Mouse (Mus musculus): ENCODE data around the gene 4930578G10Rik. TPM values are rescaled to one million over a fixed set of nuclear protein-coding genes. Genes with fewer than 3 reads are reported as not detected.
A peak's percentile ranks its signal among the peaks of the same experiment; 100 is the strongest.

4930578G10Rik gene
- polyA plus RNA-seq, 1 experiment from 2014 or later: not detected

DNA sequence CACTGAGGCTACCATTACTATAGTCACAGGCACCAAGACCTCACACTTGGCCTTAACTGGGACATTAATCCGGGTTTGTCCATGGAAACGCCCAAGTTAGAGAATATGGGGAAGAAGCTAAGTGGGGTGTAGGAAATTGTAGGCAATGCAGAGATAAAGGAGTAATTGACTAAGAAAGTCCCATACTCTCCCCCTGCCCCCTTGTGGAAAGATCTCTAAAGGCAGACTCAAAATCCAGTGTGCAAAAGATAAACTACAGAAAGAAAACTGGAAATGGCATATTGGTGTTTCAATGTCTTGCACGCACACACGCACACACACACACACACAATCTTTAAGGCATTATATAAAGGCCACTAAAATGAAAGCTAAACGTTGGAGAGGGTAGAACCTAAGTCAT is 135.4 kb downstream of the 4930578G10Rik start:
- no peak for ATAC-seq (ENCODE audit: insufficient number of reproducible peaks, low FRiP score, low TSS enrichment, low read depth)
- Histone ChIP-seq H3K4me1 (ENCODE audit: control insufficient read depth, insufficient read depth, low read length) (no peaks in the 10 kb centered on the region), H3K27me3 (ENCODE audit: control insufficient read depth, insufficient read depth, low read length) (no peaks in the 10 kb centered on the region), H3K27ac (replicated peaks; ENCODE audit: low read depth, low read length) (no peak overlapping the region), H3K9me3 (ENCODE audit: control insufficient read depth, low read length) (no peaks in the 10 kb centered on the region), H3K9ac (ENCODE audit: low read length) (no peak overlapping the region), H3K4me3 (ENCODE audit: low read depth, low read length) (no peak overlapping the region), H3K36me3 (ENCODE audit: control insufficient read depth, insufficient read depth, low read length) (no peaks in the 10 kb centered on the region), H3K4me2 (ENCODE audit: low read depth, severe bottlenecking) (no peak overlapping the region)
- no peak for DNase-seq (ENCODE audit: low spot score)
- 84% methylated on average over 5 of the region's 5 CpGs for WGBS

DNA sequence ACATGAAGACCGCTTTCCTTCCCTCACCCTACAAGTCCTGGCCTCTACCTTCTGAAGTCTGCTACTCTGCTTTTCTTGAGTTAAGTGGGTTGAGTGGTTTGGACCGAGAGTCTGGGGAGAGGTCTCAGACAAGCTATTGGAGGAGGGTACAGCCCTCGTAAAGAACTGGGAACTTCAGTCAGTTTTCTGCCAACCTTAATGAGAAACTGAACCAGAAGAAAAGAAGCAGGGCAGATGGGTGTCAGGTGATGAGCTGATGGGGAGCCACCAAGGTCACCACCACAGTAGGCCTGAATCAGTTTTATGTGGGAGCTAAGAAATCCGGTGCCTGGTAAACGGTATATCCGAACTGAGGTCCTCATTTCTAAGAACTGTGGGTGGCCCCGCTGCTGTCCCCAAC is 136.8 kb downstream of the 4930578G10Rik start:
- Histone ChIP-seq H3K27ac (replicated peaks; ENCODE audit: low read depth, low read length) (no peak overlapping the region), H3K27me3 (ENCODE audit: control insufficient read depth, insufficient read depth, low read length) (no peaks in the 10 kb centered on the region), H3K4me3 (ENCODE audit: low read depth, low read length) (no peak overlapping the region), H3K9ac (ENCODE audit: low read length) (no peak overlapping the region), H3K36me3 (ENCODE audit: control insufficient read depth, insufficient read depth, low read length) (no peaks in the 10 kb centered on the region), H3K9me3 (ENCODE audit: control insufficient read depth, low read length) (no peaks in the 10 kb centered on the region), H3K4me1 (ENCODE audit: control insufficient read depth, insufficient read depth, low read length) (no peaks in the 10 kb centered on the region), H3K4me2 (ENCODE audit: low read depth, severe bottlenecking) (no peak overlapping the region)
- ATAC-seq (ENCODE audit: insufficient number of reproducible peaks, low FRiP score, low TSS enrichment, low read depth) (no peak), DNase-seq (ENCODE audit: low spot score) (no peak)
- WGBS: 92% methylated on average over 7 of the region's 7 CpGs

DNA sequence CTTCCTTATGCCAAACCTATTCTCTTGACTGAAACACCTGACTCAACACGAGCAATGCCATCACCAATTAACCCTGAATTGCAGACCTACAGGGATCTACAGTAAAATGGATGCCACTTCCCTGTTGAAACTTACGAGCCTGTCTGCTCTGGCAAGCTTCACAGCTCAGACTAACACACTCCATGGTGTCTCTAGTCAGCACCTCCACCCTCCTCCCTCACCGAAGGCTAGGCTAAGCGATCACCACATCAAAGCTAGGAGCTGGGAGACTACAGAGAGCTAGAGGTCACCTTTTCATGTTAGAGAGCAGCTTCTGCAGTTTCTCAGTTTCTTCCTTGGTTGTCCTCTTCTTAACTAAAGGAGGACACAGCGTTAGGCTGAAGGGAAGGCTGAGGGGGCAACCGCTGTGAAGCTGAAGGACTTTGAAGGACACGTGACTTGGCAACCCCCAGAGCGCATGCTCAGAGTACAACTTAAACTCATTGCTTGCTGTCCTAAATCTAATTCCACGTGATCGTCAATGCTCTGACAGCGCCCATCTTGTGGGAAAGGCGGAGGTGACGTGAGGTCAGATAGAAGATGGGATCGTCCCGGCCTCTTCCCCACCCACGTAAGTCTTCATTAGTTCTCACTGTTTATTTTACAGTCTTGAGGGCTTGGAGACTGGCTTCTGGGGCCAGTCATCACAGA is 137.5 kb downstream of the 4930578G10Rik start:
- no peak for DNase-seq (ENCODE audit: low spot score)
- Histone ChIP-seq H3K27me3 (ENCODE audit: control insufficient read depth, insufficient read depth, low read length) (no peaks in the 10 kb centered on the region), H3K27ac (replicated peaks; ENCODE audit: low read depth, low read length) (no peak overlapping the region), H3K4me1 (ENCODE audit: control insufficient read depth, insufficient read depth, low read length) (no peaks in the 10 kb centered on the region), H3K4me2 (ENCODE audit: low read depth, severe bottlenecking) (no peak overlapping the region), H3K4me3 (ENCODE audit: low read depth, low read length) (no peak overlapping the region), H3K36me3 (ENCODE audit: control insufficient read depth, insufficient read depth, low read length) (no peaks in the 10 kb centered on the region), H3K9me3 (ENCODE audit: control insufficient read depth, low read length) (no peaks in the 10 kb centered on the region), H3K9ac (ENCODE audit: low read length) (no peak overlapping the region)
- no peak for ATAC-seq (ENCODE audit: insufficient number of reproducible peaks, low FRiP score, low TSS enrichment, low read depth)
- 66% methylated on average over 16 of the region's 16 CpGs for WGBS

DNA sequence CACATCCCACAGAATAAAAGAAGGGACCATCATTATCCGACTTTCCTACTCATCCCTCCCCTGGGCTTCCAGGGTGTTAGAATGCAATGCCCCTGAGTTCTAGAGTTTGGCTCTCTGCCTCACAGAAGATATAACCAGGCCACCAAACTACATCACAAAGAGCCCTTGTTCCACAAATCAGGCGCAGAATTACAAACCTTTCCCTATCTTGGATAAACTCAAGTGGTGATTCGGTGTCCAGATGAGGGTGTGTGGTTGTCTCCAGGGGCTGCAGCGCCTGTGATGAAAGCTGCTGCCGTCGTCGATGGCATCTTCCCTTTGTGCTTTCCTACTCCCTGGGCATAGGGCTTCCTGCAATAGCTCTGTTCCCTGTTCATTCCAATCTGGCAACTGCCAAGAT is 138.8 kb downstream of the 4930578G10Rik start, which contains the start of gene Fam205c:
TSS of gene Fam205c (minus strand) at position 101 of the 400 bp plus-strand sequence.
- Histone ChIP-seq H3K27me3 (ENCODE audit: control insufficient read depth, insufficient read depth, low read length) (no peaks in the 10 kb centered on the region), H3K9me3 (ENCODE audit: control insufficient read depth, low read length) (no peaks in the 10 kb centered on the region), H3K4me3 (ENCODE audit: low read depth, low read length) (no peak within 1 kb of the TSS), H3K4me1 (ENCODE audit: control insufficient read depth, insufficient read depth, low read length) (no peaks in the 10 kb centered on the region), H3K9ac (ENCODE audit: low read length) (no peak within 1 kb of the TSS), H3K36me3 (ENCODE audit: control insufficient read depth, insufficient read depth, low read length) (no peaks in the 10 kb centered on the region), H3K4me2 (ENCODE audit: low read depth, severe bottlenecking) (no peak within 1 kb of the TSS), H3K27ac (replicated peaks; ENCODE audit: low read depth, low read length) (no peak within 1 kb of the TSS)
- WGBS: 87% methylated on average over 7 of the region's 7 CpGs
- ATAC-seq (ENCODE audit: insufficient number of reproducible peaks, low FRiP score, low TSS enrichment, low read depth): no peak
- DNase-seq (ENCODE audit: low spot score): no peak

DNA sequence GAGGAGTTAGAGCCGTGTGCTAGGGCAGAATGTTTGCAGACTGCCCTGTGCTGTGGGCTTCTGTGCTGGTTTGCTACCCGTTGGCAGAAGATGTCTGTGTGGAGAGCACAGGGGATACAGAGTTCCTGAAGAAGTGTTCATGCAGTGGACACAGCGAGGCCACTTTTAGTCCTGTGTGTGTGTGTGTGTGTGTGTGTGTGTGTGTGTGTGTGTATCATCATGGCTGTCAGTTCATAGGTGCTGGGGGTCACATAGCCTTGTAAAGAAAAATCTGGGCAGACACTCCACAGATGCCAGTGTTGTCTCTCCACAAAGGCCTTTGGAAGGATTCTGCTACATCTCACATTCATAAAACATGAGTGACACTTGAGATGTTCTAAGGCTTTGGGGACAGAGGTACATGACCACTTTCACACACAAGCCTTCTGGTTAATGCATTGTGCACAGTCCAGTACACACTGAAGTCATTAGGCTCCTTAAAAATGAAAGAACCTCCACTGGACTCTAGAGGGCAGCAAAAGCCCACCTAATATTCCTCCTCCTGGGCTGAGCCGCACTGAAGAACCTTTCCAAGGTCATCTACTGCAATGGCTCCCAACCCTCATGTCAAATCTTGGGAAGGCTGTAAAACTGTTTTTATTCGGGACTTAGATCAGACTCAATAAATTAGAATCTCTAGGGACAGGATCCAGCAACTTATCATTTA is 141.4 kb downstream of the 4930578G10Rik start:
- no peak overlapping the region for H3K4me2 ChIP-seq (ENCODE audit: low read depth, severe bottlenecking)
- no peaks in the 10 kb centered on the region for H3K4me1 ChIP-seq (ENCODE audit: control insufficient read depth, insufficient read depth, low read length)
- H3K36me3 ChIP-seq (ENCODE audit: control insufficient read depth, insufficient read depth, low read length): no peaks in the 10 kb centered on the region
- no peaks in the 10 kb centered on the region for H3K27me3 ChIP-seq (ENCODE audit: control insufficient read depth, insufficient read depth, low read length)
- WGBS: 39% methylated on average over 5 of the region's 5 CpGs
- H3K4me3 ChIP-seq (ENCODE audit: low read depth, low read length): no peak overlapping the region
- no peaks in the 10 kb centered on the region for H3K9me3 ChIP-seq (ENCODE audit: control insufficient read depth, low read length)
- 0 out of 2 replicates have a peak, but pooled peaks have one; percentile 51 for ATAC-seq (ENCODE audit: insufficient number of reproducible peaks, low FRiP score, low TSS enrichment, low read depth)
- peak; percentile 80 for DNase-seq (ENCODE audit: low spot score)
- no peak overlapping the region for H3K27ac ChIP-seq (replicated peaks; ENCODE audit: low read depth, low read length)
- H3K9ac ChIP-seq (ENCODE audit: low read length): no peak overlapping the region

DNA sequence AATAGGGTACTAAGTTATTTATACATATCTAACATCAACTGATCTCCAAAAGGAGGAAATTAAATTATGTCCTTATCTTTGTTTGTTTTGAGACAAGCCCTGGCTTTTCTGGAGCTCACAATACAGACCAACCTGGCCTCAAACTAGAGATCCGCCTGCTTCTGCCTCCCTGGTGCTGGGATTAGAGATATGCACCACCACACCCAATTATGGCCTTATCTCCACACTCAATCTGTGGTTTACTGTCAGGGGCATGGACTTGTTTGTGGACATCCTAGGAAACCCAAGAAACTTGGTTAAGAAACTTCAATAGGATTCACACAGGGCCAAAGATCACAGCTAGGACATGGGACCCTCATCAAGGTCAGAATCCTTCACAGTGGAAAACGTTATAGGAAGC is 142.3 kb downstream of the 4930578G10Rik start:
- Histone ChIP-seq H3K27me3 (ENCODE audit: control insufficient read depth, insufficient read depth, low read length) (no peaks in the 10 kb centered on the region), H3K27ac (replicated peaks; ENCODE audit: low read depth, low read length) (no peak overlapping the region)

DNA sequence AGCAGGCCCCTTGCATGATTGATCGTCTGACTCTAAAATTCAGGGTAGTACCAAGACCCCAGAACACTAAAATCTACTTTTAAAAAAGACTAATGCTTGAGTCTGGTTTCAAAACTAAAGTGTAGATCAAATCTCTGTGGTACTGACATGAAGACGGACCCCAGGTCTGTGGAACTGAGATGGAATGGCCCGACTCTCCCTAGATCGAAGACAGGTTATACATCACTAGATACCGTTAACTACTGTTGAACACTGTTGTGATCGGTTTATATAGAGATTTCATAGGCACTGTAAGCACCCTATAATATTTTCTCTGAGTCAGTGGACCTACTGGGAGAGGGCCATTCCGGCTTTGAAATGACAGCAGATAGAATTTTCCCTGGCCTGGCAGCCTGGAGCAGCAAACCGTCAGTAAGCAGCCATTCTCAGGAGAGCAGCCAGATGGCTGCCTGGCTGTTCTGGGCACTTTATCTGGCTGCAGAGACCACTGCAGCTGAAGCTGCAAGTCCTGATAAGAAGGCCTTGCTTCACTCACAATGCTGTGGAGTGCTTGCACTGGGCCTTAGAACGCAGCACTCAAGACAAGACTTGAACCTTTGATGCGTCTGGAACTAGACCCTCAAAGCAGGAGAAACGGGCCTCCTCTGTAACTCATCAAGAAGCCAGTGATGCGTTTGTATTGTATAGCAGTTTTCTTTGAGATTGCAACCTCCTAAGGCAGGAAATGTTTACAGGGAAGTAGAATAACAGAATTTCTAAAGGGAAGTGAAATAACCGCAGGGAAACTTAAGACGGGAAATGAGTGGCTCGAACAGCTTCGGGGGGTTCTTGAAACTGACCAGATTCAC is 144.7 kb downstream of the 4930578G10Rik start:
- ATAC-seq (ENCODE audit: insufficient number of reproducible peaks, low FRiP score, low TSS enrichment, low read depth): no peak
- Histone ChIP-seq H3K9me3 (ENCODE audit: control insufficient read depth, low read length) (no peaks in the 10 kb centered on the region), H3K9ac (ENCODE audit: low read length) (no peak overlapping the region), H3K4me2 (ENCODE audit: low read depth, severe bottlenecking) (no peak overlapping the region), H3K36me3 (ENCODE audit: control insufficient read depth, insufficient read depth, low read length) (no peaks in the 10 kb centered on the region), H3K4me1 (ENCODE audit: control insufficient read depth, insufficient read depth, low read length) (no peaks in the 10 kb centered on the region), H3K27me3 (ENCODE audit: control insufficient read depth, insufficient read depth, low read length) (no peaks in the 10 kb centered on the region), H3K27ac (replicated peaks; ENCODE audit: low read depth, low read length) (no peak overlapping the region), H3K4me3 (ENCODE audit: low read depth, low read length) (no peak overlapping the region)
- WGBS: 83% methylated on average over 16 of the region's 16 CpGs
- DNase-seq (ENCODE audit: low spot score): peak; percentile 15

More for the DNA sequence above, 142.3 kb downstream of the 4930578G10Rik start:
- Histone ChIP-seq H3K4me2 (ENCODE audit: low read depth, severe bottlenecking) (no peak overlapping the region), H3K9ac (ENCODE audit: low read length) (no peak overlapping the region), H3K4me3 (ENCODE audit: low read depth, low read length) (no peak overlapping the region), H3K36me3 (ENCODE audit: control insufficient read depth, insufficient read depth, low read length) (no peaks in the 10 kb centered on the region), H3K4me1 (ENCODE audit: control insufficient read depth, insufficient read depth, low read length) (no peaks in the 10 kb centered on the region), H3K9me3 (ENCODE audit: control insufficient read depth, low read length) (no peaks in the 10 kb centered on the region)
- ATAC-seq (ENCODE audit: insufficient number of reproducible peaks, low FRiP score, low TSS enrichment, low read depth): no peak
- no peak for DNase-seq (ENCODE audit: low spot score)
- WGBS: 73% methylated on average over 2 of the region's 2 CpGs

DNA sequence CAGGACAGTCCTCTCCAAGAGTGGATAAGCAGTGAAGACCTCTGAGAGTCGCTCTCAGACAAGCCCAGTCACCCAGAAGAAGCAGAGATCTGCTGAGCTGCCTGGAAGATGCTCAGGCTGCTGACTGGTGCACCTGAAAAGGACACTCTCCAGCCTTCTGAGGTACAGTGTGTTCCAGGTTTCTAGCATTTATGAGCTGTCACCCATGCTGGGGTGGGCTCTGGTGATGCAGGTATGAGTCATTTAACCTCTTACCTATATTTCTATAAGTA is 145.3 kb downstream of the 4930578G10Rik start:
- H3K27ac ChIP-seq (replicated peaks; ENCODE audit: low read depth, low read length): no peak overlapping the region
- ATAC-seq (ENCODE audit: insufficient number of reproducible peaks, low FRiP score, low TSS enrichment, low read depth) (no peak), DNase-seq (ENCODE audit: low spot score) (peak; percentile 14)
- WGBS: 50% methylated on average over 1 of the region's 1 CpGs
- H3K27me3 ChIP-seq (ENCODE audit: control insufficient read depth, insufficient read depth, low read length): no peaks in the 10 kb centered on the region
- H3K9ac ChIP-seq (ENCODE audit: low read length): no peak overlapping the region
- H3K4me3 ChIP-seq (ENCODE audit: low read depth, low read length): no peak overlapping the region
- H3K36me3 ChIP-seq (ENCODE audit: control insufficient read depth, insufficient read depth, low read length): no peaks in the 10 kb centered on the region
- no peak overlapping the region for H3K4me2 ChIP-seq (ENCODE audit: low read depth, severe bottlenecking)
- H3K9me3 ChIP-seq (ENCODE audit: control insufficient read depth, low read length): no peaks in the 10 kb centered on the region
- H3K4me1 ChIP-seq (ENCODE audit: control insufficient read depth, insufficient read depth, low read length): no peaks in the 10 kb centered on the region
